Mouse (Mus musculus) midbrain, embryonic 16.5 days (tissue): ENCODE results near the gene Wfdc8. TPM values are rescaled to one million over a fixed set of nuclear protein-coding genes. Genes with fewer than 3 reads are reported as not detected.
"Not testable (repeated sequence)": the region's sequence is repeated elsewhere in the genome, so short reads cannot be mapped to it uniquely, and the experiment has no call there.

Source experiments
- ATAC-seq: fragments of 200-750 bp; cut with Nextera tagmentation; 2 replicates; pipeline ENCODE4 v1.8.0; 2017; ENCODE audit warnings: moderate TSS enrichment
- H3K27ac ChIP-seq: fragments of 300-500 bp; sonication (generic); 2 replicates; pipeline ENCODE4 v1.5.1; 2014; ENCODE audit warnings: mild to moderate bottlenecking, low read length, mixed read lengths
- H3K27me3 ChIP-seq: fragments of 300-500 bp; sonication (generic); 2 replicates; pipeline ENCODE4 v1.6.1; 2014; ENCODE audit warnings: low read depth, low read length, mixed read lengths; ENCODE audit not compliant: control insufficient read depth, insufficient read depth
- H3K36me3 ChIP-seq: fragments of 300-500 bp; sonication (generic); 2 replicates; pipeline ENCODE4 v1.6.1; 2014; ENCODE audit warnings: mild to moderate bottlenecking, low read length, moderate library complexity, mixed read lengths; ENCODE audit not compliant: control insufficient read depth, insufficient read depth
- H3K4me1 ChIP-seq: fragments of 300-500 bp; sonication (generic); 2 replicates; pipeline ENCODE4 v1.6.1; 2014; ENCODE audit warnings: mild to moderate bottlenecking, low read length, mixed read lengths; ENCODE audit not compliant: control insufficient read depth, insufficient read depth
- H3K4me2 ChIP-seq: fragments of 300-500 bp; sonication (generic); 2 replicates; pipeline ENCODE4 v1.6.1; 2014; ENCODE audit warnings: mild to moderate bottlenecking, low read length, mixed read lengths
- H3K4me3 ChIP-seq: fragments of 300-500 bp; sonication (generic); 2 replicates; pipeline ENCODE4 v1.5.1; 2014; ENCODE audit warnings: low read depth, mild to moderate bottlenecking, low read length, moderate library complexity, mixed read lengths
- H3K9ac ChIP-seq: fragments of 300-500 bp; sonication (generic); 2 replicates; pipeline ENCODE4 v1.6.1; 2014; ENCODE audit warnings: low read depth, low read length, mixed read lengths
- H3K9me3 ChIP-seq: fragments of 300-500 bp; sonication (generic); replicated peaks from 2 replicates; pipeline ENCODE4 v1.6.1; 2014; ENCODE audit warnings: mild to moderate bottlenecking, low read length, mixed read lengths; ENCODE audit not compliant: control insufficient read depth, poor library complexity, severe bottlenecking
- WGBS: fragments of 180-500 bp; shearing (Covaris S2); extraction: QIAGEN DNeasy Blood & Tissue Kit; methylation state at CpG from one replicate; pipeline ENCODE4 v1.1.7; 2014; 5-methylcytosine and 5-hydroxymethylcytosine counted together
- polyA plus RNA-seq: library from polyadenylated mRNA; unstranded; fragments of >200 nt; fragmentation: Nextera tagmentation; extraction: Ambion mirVana; gene quantifications from 2 replicates; pipeline ENCODE4 v1.2.1, GENCODE M21; 2015

The Wfdc8 gene
- not detected in 2 replicates for polyA plus RNA-seq

DNA sequence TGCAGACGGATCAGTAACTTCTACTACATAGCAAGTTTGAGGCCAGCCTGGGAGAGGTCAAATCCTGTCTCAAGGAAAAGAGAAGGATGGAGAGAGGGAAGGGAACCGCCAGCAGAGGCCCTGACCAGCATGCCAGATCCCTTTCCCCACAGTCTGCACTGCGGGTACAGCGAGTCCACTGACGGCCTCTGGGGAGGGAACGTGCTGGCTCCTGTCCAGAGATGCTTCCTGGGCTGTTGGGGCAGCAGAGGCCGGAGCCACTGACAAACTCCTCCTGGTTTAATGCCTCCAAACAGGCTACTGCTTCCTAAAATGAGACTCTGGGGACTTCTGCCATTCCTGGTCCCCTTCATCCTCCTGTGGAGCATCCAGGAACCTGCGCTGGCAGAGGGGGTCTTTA is at the start of gene Wfdc8, which contains the start of gene Wfdc6b:
Gene Wfdc8, minus strand, starts transcription at position 156 of the 400 bp plus-strand sequence.
Gene Wfdc6b, plus strand, starts transcription at position 52 of the 400 bp plus-strand sequence.
- not testable (repeated sequence) for H3K9me3 ChIP-seq, H3K4me1 ChIP-seq, H3K27me3 ChIP-seq, H3K4me3 ChIP-seq, H3K9ac ChIP-seq, ATAC-seq, H3K4me2 ChIP-seq, H3K36me3 ChIP-seq, H3K27ac ChIP-seq
- WGBS = 60% methylated on average over 8 of the region's 8 CpGs

DNA sequence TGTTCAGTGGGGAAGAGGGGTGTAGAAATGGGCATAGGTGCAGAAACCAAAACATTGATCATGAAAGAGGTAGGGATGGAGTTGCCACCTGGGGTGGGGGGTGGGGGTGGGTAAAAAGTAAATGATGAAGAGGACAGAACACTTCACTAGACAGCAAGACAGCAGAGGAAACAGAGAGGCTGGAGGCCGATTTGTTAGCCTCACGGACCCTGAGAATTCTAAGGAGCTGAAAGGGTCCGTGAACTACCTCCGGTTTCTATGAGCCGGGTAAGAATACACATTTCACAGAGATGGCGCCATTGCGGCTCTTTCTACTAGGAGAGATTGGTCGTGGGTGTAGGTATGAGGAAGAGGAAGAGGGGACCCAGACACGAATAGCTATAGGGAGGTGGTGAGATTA is 43.1 kb upstream of the Wfdc8 start, which contains the start of gene Wfdc9:
Gene Wfdc9, minus strand, starts transcription at position 101 of the 400 bp plus-strand sequence.
- H3K4me1 ChIP-seq = no peaks in the 10 kb centered on the region
- H3K4me2 ChIP-seq = no peak within 1 kb of the TSS
- H3K27ac ChIP-seq = no peak within 1 kb of the TSS
- H3K4me3 ChIP-seq = no peak within 1 kb of the TSS
- no peak for ATAC-seq
- H3K36me3 ChIP-seq = no peaks in the 10 kb centered on the region
- H3K27me3 ChIP-seq = no peaks in the 10 kb centered on the region
- no peak within 1 kb of the TSS for H3K9ac ChIP-seq
- 79% methylated on average over 9 of the region's 9 CpGs for WGBS
- H3K9me3 ChIP-seq = no peaks in the 10 kb centered on the region

DNA sequence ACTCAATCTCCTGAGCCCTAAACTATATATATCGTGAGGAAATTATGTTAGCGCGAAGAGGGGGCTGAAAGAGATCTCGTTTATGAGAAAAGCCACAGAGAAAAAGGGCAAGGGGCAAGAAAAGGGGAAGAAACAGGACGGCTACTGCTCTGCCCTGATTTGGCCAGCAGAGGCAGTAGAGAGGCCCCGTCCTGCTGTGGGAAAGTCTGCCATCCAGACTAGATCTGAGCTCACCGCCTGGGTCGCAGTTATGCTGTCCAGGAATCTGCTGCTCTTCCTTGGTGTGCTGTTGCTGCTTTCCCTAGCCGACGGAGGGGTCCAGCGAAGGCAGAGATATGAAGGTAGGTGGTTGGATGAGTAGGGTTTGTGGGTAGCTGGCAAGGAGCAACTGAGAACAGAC is 42.4 kb upstream of the Wfdc8 start, which contains the start of gene Wfdc10:
Gene Wfdc10, plus strand, starts transcription at position 189 of the 400 bp plus-strand sequence.
- no peak for ATAC-seq
- H3K4me2 ChIP-seq = no peak within 1 kb of the TSS
- WGBS = 17% methylated on average over 11 of the region's 11 CpGs
- no peaks in the 10 kb centered on the region for H3K9me3 ChIP-seq
- H3K27me3 ChIP-seq = no peaks in the 10 kb centered on the region
- no peaks in the 10 kb centered on the region for H3K4me1 ChIP-seq
- no peaks in the 10 kb centered on the region for H3K36me3 ChIP-seq
- no peak within 1 kb of the TSS for H3K4me3 ChIP-seq
- H3K9ac ChIP-seq = no peak within 1 kb of the TSS
- no peak within 1 kb of the TSS for H3K27ac ChIP-seq

DNA sequence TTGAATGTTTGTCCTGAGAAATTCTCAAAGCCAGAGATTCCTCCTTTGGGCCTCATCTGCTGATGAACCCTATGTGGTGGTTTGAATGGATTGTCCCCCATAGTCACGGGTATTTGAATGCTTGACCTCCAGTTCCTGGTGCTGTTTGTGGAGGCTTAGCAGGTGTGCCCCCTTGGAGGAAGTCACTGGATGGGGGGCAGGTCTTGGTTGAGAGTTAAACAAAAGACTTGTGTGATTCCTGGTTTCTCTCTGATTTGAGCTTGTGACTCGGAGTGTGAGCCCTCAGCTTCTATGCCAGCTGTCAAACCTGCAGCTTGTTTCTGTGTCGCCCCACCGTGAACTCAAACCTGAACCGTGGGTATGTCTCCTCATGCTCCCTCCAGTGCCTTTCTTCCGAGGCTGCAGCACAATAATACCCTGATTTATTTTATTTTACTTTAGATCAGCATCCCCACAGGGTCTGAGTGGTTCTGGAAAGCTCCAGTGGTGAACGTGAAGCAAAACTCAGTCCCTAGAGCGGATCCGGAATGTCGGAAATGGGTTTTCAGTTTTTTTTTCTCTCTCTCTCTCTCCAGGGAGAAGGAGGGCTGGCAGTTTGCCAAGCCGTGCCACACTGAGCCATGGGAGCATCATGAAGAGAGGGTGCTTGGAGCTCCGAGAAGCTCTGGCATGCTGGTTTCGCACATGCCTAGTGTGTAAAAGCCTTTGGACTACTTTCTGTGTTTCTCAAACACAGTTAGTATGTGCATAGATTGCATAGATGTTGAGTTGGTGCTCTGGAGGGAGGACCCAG is 28.7 kb upstream of the Wfdc8 start:
- 76% methylated on average over 13 of the region's 13 CpGs for WGBS
- H3K9ac ChIP-seq = no peak overlapping the region
- no peaks in the 10 kb centered on the region for H3K9me3 ChIP-seq
- no peak for ATAC-seq
- no peak overlapping the region for H3K4me3 ChIP-seq
- no peaks in the 10 kb centered on the region for H3K4me1 ChIP-seq
- no peak overlapping the region for H3K27ac ChIP-seq
- H3K27me3 ChIP-seq = no peaks in the 10 kb centered on the region
- no peak overlapping the region for H3K4me2 ChIP-seq
- H3K36me3 ChIP-seq = no peaks in the 10 kb centered on the region

DNA sequence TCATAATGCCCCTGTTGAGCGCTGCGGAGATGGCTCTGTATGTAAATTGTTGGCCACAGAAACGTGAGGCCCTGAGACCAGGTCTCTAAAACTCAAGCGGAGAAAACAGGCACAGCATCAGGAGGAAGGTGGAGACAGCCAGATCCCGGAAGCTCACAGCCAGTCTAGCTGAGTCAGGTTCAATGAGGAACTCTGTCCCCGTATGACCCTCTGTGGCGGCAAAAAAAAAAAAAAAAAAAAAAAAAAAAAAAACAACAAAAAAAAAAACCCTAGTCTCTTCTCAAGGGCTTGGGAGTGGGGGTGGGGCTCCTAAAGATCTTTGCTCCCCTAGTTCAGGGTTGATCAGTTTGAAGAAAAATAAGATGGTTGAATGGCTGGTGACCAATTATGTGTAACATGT is 27.7 kb upstream of the Wfdc8 start:
- WGBS = 62% methylated on average over 7 of the region's 7 CpGs

DNA sequence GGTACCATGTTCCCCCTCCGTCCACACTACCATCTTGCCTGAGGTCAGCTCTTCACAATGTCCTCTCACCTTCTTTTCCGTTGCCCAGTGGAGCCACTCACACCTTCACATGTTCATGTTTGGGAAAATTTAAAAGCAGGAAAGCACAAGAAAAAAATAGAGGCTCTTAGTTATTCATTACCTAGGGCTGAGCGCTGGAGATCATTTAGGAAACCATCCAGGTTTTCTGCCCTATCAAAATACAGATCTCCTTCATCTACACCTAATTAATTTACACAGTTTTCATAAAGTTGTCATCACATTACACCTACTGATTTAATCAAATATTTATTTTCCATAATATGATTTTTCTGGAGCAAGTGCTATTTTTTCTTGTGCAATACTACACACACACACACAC is 25.3 kb upstream of the Wfdc8 start, which contains the start of gene Wfdc16:
Gene Wfdc16, minus strand, starts transcription at position 101 of the 400 bp plus-strand sequence.
- no peak for ATAC-seq
- H3K9ac ChIP-seq = no peak within 1 kb of the TSS
- H3K4me1 ChIP-seq = no peaks in the 10 kb centered on the region
- H3K4me3 ChIP-seq = no peak within 1 kb of the TSS
- H3K27ac ChIP-seq = no peak within 1 kb of the TSS
- 92% methylated on average over 3 of the region's 3 CpGs for WGBS
- H3K9me3 ChIP-seq = no peaks in the 10 kb centered on the region
- no peaks in the 10 kb centered on the region for H3K36me3 ChIP-seq
- H3K4me2 ChIP-seq = no peak within 1 kb of the TSS
- no peaks in the 10 kb centered on the region for H3K27me3 ChIP-seq

More for the DNA sequence above, 27.7 kb upstream of the Wfdc8 start:
- no peaks in the 10 kb centered on the region for H3K9me3 ChIP-seq
- H3K27me3 ChIP-seq = no peaks in the 10 kb centered on the region
- no peaks in the 10 kb centered on the region for H3K36me3 ChIP-seq
- no peak overlapping the region for H3K4me3 ChIP-seq
- no peak overlapping the region for H3K9ac ChIP-seq
- ATAC-seq = no peak
- H3K4me2 ChIP-seq = no peak overlapping the region
- H3K4me1 ChIP-seq = no peaks in the 10 kb centered on the region
- no peak overlapping the region for H3K27ac ChIP-seq

DNA sequence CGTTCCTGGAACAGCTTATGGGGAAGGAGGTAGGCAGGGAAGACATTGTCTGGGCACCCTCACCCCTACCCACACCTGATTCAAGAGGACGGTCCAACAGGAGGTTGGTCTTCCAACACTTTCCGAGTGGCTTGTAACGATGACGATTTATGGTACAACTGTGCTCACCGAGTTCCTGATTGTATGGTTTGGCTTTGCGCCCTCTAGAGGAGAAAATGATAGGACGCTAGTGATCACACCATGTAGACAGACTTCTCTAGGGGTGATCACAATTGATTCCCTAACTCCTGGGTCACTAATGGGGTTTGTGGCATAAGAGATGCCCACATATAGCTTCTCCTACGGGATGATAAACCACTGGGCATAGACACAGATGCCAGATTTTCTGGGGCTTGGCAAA is 21.8 kb upstream of the Wfdc8 start:
- ATAC-seq = no peak
- 80% methylated on average over 9 of the region's 9 CpGs for WGBS
- Histone ChIP-seq H3K36me3 (no peaks in the 10 kb centered on the region), H3K4me1 (no peaks in the 10 kb centered on the region), H3K4me2 (no peak overlapping the region), H3K9ac (no peak overlapping the region), H3K27me3 (no peaks in the 10 kb centered on the region), H3K27ac (no peak overlapping the region), H3K9me3 (no peaks in the 10 kb centered on the region), H3K4me3 (no peak overlapping the region)

DNA sequence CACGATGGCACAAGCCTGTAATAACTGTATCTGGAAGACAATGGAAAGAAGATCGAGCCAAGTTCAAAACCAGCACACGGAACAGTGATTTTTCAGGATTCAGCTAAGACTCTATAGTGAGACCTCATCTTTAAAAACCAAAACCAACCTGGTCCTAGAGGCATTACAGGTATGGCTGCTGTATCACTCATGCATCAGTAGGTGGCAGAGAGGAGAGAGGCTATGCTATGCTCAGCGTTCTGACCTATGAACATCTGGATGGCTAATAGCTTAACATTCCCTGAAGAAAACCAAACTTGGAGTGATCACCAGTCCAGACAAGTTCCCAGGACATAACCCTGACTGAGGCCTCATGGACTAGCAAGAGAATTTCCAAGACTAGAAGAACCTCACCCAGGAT is 8.3 kb upstream of the Wfdc8 start:
- no peak for ATAC-seq
- Histone ChIP-seq H3K4me1 (no peaks in the 10 kb centered on the region), H3K9ac (no peak overlapping the region), H3K4me2 (no peak overlapping the region), H3K27me3 (no peaks in the 10 kb centered on the region), H3K36me3 (no peaks in the 10 kb centered on the region), H3K27ac (no peak overlapping the region), H3K9me3 (no peaks in the 10 kb centered on the region), H3K4me3 (no peak overlapping the region)
- WGBS = 88% methylated on average over 4 of the region's 4 CpGs

DNA sequence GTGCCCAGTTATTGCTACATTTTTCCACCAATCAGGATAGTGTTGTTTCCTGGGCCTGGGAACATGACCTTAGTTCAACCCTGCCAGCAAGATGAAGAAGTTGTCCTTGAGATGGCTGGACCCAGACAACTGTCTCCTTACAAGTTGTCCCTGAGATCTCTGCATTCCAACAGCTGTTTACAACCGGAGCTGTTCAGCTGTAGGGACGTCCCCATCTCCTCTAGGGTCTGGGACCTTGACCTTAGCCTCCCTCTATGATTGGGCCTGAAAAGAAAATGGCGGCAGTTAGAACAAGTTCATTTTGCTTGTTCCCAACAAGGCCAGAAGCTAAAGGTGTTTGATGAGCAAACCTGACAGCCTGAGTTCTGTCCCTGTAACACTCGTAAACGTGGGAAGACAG is 5.6 kb upstream of the Wfdc8 start:
- no peaks in the 10 kb centered on the region for H3K9me3 ChIP-seq
- no peak overlapping the region for H3K4me3 ChIP-seq
- H3K36me3 ChIP-seq = no peaks in the 10 kb centered on the region
- H3K4me1 ChIP-seq = no peaks in the 10 kb centered on the region
- ATAC-seq = no peak
- no peak overlapping the region for H3K27ac ChIP-seq
- H3K4me2 ChIP-seq = no peak overlapping the region
- H3K9ac ChIP-seq = no peak overlapping the region
- no peaks in the 10 kb centered on the region for H3K27me3 ChIP-seq
- WGBS = 78% methylated on average over 5 of the region's 5 CpGs
